Mouse (Mus musculus): Measurements from ENCODE around the gene Prim1.
"Not testable (repeated sequence)": the region's sequence is repeated elsewhere in the genome, so short reads cannot be mapped to it uniquely, and the experiment has no call there.

The Prim1 gene

GRCm38 (mm10) chr10:128039167-128039566 lies 24.2 kb downstream of the Prim1 start:
- no peak for DNase-seq

GRCm38 (mm10) chr10:128039858-128040257 lies 24.9 kb downstream of the Prim1 start:
- DNase-seq, result no peak

- no peak for DNase-seq
Measured at GRCm38 (mm10) chr10:128040293-128040692, 25.3 kb downstream of the Prim1 start.

GRCm38 (mm10) chr10:128041636-128042035 lies 26.7 kb downstream of the Prim1 start:
- no peak for DNase-seq

GRCm38 (mm10) chr10:128042466-128042865 lies 27.5 kb downstream of the Prim1 start:
- DNase-seq, result no peak

GRCm38 (mm10) chr10:128043041-128043835 lies 28.3 kb downstream of the Prim1 start:
- DNase-seq, result no peak

GRCm38 (mm10) chr10:128048157-128048556 lies 33.2 kb downstream of the Prim1 start:
- DNase-seq, result no peak

- DNase-seq, result no peak
Measured at GRCm38 (mm10) chr10:128049741-128050140, 34.8 kb downstream of the Prim1 start.

GRCm38 (mm10) chr10:128050355-128050754 lies 35.4 kb downstream of the Prim1 start:
- DNase-seq, result no peak

- no peak for DNase-seq
Measured at GRCm38 (mm10) chr10:128051589-128051988, 36.6 kb downstream of the Prim1 start.

- not testable (repeated sequence) for DNase-seq
Measured at GRCm38 (mm10) chr10:128052136-128052535, 37.2 kb downstream of the Prim1 start.

- DNase-seq, result no peak
Measured at GRCm38 (mm10) chr10:128053001-128053400, 38.0 kb downstream of the Prim1 start.

- DNase-seq, result no peak
Measured at GRCm38 (mm10) chr10:128058184-128058583, 43.2 kb downstream of the Prim1 start.

GRCm38 (mm10) chr10:128058601-128059151 lies 43.7 kb downstream of the Prim1 start, which contains the start of gene Ptges3:
Ptges3 (plus strand) TSS chr10:128058954.
- peak; percentile 99 for DNase-seq

- peak; percentile 36 for DNase-seq
Measured at GRCm38 (mm10) chr10:128059207-128059981, 44.4 kb downstream of the Prim1 start.

GRCm38 (mm10) chr10:128061109-128061508 lies 46.1 kb downstream of the Prim1 start:
- DNase-seq, result no peak

- DNase-seq, result no peak
Measured at GRCm38 (mm10) chr10:128062221-128062989, 47.4 kb downstream of the Prim1 start.

- DNase-seq, result no peak
Measured at GRCm38 (mm10) chr10:128066072-128066471, 51.1 kb downstream of the Prim1 start.

- no peak for DNase-seq
Measured at GRCm38 (mm10) chr10:128069201-128069600, 54.2 kb downstream of the Prim1 start.

- not testable (repeated sequence) for DNase-seq
Measured at GRCm38 (mm10) chr10:128070432-128070831, 55.5 kb downstream of the Prim1 start.

GRCm38 (mm10) chr10:128078269-128078668 lies 63.3 kb downstream of the Prim1 start:
- DNase-seq, result not testable (repeated sequence)
